Mouse (Mus musculus) 3T3-L1 (cell line): ENCODE measurements around the gene Plpp2.

Source experiments
- DNase-seq: peaks from one replicate; pipeline ENCODE4 v3.0.0-alpha.2; 2015; ENCODE audit warnings: low read depth, low spot score

Gene Plpp2

DNA sequence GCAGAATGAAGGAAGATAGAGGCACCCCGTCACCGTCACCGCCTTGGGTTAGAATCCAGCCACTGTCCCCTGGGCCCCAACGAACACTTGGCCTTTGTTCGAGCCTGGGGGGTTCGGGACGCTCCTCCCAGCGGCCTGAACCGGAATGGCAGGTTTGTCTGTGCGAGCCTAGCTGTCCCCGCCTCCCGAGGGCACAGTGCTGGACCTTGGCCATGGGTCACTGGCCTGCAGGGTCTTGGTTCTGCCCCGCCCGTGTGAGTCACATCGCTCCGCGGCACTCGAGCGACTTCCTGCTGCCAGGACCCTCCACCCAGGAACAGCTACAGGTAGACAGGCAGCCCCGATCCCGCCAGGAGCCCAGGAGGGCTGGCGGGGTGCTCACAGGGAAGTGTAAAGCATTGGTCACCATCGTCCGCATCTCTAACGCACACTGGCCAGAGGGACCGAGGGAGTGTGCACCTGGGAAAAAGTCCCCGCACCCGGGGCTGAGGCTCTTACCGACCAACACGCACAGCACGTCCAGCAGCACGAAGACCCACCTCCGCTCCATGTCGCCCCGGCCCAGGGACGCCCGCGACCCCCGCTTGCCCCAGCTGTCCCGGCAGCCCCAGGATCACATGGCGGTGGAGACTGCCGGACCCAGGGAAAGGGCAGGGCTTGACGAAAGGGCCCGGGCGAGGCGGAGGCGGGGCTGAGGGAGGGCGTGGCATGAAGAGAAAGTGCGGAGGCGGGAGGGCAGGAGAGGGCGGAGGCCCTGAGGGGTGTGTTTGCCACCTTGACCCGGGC lies at the start of gene Plpp2:
TSS of gene Plpp2 (minus strand) at position 671 of the 786 bp plus-strand sequence.
- peak; percentile 77 for DNase-seq

DNA sequence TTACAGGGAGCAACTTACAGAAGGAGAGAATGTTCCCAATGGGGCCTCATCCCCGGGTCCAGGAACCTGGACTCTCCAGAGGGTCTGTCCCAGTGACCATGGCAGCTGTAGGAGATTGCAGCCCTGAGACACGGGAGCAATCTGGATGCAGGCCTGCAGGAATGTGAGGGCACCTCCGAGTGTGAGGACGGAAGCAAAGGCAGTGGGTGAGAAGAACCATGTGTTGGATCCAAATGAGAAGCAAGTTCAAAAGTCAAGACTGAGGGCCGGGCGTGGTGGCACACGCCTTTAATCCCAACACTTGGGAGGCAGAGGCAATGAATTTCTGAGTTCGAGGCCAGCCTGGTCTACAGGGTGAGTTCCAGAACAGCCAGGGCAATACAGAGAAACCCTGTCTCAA lies 47.9 kb upstream of the Plpp2 start:
- DNase-seq = no peak

DNA sequence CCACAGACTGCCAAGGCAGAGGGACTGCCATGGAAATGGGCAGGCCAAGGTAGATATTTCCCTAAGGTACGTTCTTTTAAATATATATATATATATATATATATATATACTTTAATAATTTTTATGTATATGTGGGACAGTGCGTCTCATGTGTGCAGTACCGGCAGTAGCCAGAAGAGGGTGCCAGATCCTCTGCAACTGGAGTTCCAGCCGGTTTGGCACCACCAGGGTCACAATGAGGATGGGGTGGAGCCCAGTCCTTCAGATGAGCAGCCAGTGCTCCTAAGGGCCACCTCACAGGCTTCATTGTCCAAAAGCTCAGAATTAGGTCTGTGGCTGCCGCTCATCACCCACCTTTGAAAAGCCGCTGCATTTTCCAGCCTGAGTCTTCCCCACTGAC lies 47.2 kb upstream of the Plpp2 start:
- peak; percentile 58 for DNase-seq

DNA sequence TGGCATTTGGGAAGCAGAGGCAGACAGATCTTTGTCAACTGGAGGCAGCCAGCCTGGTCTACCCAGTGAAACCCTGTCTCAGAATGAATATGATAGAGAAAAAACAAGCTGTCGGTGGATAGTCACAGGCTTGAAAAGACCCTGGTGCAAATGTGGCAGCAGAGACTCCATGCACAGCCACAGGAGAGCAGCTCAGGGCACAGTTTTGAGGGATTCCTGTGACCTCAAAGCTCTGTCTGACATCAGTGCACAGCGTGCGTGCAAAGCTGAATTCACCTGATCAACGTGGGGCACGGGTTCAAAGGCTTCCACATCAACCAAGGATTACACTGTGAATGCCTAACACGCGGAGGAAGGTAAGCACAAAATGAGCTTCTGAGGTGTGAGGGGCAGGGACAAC lies 46.8 kb upstream of the Plpp2 start:
- no peak for DNase-seq

DNA sequence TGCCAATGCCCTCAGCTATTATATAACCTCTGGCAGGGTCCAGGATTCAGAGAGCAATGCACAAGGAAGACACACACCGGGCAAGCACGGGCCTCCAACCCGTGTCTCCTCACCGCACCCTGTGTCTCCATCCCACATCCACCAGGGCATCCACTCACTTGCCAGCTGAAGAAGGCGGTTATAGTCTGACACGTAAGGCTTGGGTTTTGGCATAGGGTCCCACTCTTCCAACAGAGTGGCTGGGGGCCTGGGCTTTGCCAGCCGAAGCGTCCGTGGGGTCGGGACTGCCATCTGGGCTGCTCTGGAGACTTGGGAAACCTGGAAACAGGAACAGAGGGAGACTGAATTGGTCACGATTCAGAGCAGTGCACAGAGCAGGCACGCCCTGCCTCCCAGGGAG lies 46.2 kb upstream of the Plpp2 start:
- DNase-seq = no peak

DNA sequence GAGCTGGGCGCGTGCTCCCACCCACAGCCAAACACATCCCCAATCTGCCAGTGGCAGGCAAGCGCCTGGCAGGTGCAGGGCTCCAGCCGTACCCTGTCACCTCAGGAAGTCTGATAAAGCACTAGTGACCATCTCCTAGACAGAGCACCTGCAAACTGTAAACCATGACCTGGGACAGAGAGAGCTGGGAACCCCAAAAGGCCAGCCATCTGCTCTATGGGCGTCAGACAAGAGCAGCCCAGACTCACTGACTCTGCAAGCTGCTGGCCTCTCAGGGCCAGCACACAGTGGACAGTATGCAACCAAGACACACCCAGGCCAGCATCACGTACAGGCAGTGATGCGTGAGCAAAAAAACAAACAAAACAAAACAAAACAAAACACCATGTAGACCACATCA lies 45.3 kb upstream of the Plpp2 start:
- DNase-seq = no peak

DNA sequence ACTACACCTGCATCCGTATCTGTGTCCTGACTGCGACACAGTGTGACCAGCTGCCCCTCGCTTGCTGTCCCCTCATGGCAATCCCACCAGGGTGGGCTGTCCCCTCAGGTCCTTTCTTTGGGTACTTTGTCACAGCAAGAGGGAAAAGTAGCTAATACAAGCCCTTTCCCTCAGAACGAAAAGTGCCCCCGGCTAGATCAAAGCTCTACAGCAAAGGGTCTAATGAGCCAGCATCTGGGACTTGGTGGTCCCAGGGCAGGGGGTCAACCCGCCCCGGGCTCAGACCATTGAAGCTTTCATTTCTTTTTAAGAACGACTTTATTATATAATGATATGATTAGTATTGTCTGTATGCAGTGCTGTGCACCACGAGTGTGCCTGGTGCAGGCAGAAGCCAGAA lies 44.7 kb upstream of the Plpp2 start:
- DNase-seq = no peak

DNA sequence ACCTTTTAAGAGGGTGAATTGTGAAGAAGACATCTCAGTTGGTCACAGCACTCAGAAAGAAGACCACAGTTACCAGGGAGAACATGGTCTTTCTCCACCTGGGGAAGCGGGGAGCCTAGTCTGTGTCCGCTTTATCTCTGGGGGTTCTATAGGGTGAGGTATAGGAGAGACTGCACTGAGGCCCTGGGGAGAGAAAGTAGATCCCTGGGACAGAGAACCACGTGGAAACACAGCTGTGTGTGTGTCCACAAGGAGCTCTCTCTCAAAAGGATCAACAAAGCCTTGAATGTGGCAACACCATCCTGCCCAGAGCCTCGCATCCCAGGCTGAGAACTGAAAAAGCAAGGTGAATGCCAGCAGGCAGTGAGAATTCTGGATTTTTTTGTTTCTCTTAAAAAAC lies 43.8 kb upstream of the Plpp2 start:
- DNase-seq = no peak

DNA sequence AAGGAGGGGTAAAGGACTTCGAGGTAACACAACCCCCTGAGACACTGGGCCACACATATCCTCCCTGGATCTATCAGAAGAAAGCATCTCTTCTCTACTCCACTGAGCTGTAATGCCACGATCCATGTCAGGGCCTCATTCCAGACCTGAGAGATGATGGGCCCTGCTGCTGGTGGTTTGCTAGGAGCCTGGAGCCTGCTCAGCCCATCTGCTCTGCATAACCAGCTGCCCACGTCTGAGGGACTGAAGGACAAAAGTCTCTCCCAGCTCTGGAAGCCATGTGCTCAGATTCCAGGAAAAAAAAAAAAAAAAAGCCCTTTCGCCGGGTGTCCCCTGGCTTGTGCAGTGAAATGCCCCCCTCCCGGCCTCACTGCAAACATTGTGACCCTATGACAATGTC lies 42.2 kb upstream of the Plpp2 start:
- DNase-seq = no peak

DNA sequence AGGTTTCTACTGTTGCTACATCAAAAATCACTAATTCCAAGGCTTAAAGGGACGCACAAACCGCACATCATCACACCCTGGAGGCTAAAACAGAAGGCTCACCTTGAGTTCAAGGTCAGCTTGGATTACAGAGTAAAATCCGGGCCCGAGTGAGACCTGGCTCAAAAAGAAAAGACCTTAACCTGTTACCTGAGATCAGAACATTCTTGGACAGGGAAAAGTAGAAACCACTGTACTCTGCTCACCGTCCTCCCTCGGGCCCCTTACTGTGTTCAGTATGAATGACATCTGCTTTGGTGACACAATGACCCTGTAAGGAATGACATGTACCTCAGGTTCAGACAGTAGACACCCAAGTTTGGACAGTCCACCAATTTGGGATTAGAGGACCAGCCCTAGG lies 41.2 kb upstream of the Plpp2 start:
- no peak for DNase-seq

DNA sequence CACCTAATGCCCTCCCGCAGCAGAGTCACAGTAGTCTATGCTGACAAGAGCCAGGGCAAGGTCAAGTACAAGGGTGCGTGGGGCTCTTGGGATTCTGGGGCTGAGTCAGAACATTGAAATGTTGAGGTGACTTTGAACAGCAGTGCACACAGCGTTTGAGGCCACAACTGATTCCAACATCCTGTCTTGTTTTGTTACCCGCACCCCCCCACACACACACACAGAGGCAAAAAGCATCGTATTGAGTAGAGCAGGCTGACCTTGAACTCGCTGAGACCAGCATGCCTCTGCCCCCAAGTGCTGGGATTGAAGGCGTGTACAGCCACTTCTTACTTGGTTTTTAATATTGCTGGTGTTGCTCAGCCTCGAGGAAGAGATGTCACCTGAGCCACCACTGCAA lies 40.8 kb upstream of the Plpp2 start:
- peak; percentile 25 for DNase-seq

DNA sequence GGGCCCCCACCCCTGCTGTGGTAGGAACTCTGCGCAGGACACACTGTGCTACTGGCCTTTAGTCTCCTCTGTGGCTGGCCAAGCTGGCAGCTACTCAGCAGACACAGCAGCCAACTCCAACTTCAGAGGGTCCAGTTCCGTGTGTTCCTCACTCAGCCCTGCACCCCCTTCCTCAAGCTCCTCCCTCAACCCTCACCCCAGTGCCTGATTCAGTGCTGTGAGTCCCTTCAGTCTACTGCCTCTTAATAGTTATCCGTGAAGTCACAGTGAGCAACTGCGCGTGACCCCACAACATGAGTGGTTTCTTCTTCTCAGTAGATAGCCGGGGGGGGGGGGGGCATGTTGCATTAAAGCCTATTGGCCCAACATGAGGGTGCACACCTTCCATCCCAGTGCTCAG lies 40.0 kb upstream of the Plpp2 start:
- DNase-seq = no peak

DNA sequence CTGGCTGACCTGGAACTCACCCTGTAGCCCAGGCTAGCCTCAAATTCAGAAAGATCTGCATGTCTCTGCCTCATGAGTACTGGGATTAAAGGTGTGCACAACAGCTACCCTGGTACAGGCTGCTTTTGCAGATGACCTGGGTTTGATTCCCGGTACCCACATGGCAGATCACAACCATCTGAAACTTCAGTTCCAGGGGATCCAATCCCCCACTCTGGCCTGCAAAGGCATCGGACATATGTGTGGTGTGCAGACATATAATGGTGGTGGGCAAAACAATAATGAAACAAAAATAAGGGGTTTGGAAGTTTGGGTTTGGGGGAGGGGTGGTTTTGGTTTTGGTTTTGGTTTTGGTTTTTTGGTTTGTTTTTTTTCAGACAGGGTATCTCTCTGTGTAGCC lies 37.7 kb upstream of the Plpp2 start:
- no peak for DNase-seq

DNA sequence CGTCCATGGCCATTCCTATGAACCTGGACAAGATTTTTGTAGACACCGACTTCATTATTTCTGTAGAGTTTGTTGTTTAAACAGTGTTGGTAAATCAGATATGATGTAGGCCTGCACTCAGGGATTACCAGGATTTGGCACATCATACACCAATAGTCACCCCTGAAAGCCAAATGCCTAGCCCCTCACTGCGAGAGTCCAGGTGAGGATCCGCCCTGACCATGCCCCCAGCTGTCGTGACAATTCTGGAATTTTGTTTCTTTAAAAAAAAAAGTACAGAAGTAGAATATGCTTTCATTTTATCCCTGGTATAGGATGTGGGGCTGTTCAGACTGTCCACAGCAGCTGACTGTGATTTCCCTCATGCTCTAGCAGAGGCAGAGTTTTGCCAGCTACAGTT lies 36.3 kb upstream of the Plpp2 start:
- no peak for DNase-seq

DNA sequence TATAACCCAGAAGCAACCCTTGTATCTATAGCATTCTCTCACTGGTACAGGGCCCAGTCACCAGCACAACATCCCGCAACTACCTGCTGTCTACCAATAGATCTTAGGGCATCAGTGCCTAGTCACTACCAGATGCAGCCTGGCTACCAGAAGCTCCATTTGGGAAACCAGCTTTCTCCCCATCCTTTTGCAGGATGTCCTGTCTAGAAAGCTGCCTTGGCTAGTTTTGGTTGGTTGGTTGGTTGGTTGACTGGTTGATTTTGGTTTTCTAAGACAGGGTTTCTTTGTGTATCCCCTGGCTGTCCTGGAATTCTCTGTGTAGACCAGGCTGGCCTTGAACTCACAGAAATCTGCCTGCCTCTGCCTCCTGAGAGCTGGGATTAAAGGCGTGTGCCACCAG lies 26.1 kb upstream of the Plpp2 start:
- no peak for DNase-seq

DNA sequence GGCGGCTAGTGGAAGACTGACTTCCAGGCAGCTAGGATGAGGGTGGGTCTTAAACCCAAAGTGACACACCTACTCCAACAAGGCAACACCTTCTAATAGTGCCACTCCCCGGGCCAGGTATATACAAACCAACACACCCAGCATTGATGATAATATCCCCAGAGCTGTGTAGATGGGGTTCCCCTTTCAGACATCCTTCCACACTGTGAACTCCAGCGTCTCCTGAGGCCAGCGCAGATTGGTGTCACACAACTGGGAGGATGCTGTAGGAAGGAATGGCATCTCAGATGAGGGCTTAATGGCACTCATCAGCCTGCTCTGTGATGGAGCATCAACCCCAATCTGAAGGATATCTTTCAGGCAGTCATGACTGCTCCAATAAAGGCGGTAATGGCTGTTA lies 23.9 kb upstream of the Plpp2 start:
- DNase-seq = no peak

DNA sequence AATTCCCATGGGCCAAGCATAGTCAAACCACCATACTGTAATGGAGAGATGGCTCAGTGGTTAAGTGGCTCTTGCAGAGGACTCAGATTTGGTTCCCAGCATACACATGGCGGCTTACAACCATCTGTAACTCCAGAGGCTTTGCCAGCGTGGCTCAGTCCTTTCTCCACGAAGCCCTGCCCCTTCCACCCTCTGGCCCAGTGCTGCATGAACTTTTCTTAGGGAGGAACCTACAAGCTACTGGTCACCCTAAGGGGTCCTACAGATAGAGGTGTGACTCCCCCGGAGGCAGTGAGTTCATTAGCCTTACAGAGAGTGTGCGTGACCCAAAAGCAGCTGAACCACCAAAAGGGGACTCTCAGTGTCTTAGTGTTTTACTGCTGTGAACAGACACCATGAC lies 23.4 kb upstream of the Plpp2 start:
- DNase-seq = no peak

DNA sequence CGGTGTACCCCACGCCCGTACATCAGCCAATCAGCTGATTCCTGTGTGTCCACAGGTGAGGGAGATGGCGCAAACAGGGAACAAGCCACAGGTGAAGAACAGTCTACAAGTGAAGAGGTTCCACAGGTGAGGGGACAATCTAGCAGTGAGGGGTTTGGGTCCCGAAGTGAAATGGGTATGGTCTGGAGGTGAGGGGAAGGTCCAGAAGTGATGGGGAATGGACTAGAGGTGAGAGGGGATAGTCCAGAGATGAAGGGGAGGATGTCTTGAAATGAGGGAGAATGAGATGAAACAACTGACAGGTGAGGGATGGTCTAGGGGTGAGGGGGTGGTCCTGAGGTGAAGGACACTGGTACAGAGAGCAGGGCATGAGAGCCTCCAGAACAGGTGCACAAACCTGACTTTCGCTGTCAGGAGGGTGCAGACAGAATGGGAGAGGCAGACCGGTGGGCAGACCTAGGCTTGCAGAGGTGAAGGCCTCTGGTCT lies 21.7 kb upstream of the Plpp2 start:
- DNase-seq = no peak

DNA sequence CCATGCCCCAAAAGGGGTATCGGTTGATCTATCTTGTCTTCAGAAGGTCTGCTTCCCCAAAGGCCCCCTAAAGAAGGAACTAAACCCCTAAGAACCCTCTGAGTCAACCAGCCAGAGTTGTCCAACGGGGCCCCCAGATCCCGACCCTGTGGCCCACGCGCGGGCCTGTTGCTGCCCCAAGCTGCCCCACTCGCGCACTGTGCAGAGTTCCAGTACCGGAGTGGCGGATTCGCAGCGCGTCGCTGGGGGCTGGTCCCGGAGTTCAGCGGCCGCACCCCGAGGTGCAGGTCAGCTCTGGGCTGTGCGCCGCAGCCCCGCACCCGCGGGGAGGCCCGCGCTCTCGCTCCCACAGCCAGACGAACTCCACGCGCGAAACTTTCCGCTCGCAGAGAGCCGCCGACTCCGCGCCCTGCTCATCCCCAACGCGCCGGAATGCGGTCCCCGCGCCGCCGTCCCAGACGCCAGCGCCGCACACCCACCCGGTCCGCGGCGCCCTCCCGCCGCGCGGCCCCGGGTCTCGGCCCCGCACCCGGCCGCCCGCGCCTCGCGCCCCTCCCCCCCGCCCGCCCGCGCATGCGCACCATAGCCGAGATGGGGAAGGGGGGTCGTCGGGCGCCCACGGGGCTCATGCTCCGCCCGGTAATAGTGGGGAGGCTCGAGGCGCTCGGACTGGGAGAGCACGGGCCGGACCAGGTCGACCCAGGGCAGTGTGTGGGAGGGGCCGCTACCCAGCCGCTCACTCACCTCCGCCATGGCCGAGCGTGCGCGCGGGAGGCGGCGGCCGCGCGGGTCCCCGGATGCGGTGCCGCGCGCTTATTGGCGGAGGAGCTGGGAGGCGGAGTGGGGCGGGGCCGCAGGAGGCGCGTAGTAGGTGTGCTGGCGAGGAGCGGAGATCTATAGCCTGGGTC lies 21.0 kb upstream of the Plpp2 start, which contains the start of gene Mier2:
TSS of gene Mier2 (minus strand) at position 870 of the 908 bp plus-strand sequence.
- peak; percentile 64 for DNase-seq

DNA sequence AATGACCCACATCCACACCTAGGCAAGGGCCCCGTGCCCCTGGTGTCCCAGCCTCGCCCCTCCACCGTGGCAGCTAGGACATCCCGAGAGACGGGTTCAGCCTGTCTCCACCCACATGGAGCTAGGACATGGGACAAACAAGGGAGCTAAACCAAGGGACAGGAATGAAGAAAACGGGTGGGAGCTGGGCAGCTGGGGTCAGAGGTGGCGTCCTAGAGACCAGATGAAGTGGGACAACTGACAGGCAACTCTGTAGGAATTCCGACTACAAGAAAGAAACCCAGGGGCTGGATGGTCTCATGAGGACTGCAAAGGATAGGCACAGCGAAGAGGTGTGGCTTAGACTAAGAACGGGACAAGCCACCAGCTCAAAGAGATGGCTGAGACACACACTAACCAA lies 20.1 kb upstream of the Plpp2 start:
- DNase-seq = peak; percentile 20

DNA sequence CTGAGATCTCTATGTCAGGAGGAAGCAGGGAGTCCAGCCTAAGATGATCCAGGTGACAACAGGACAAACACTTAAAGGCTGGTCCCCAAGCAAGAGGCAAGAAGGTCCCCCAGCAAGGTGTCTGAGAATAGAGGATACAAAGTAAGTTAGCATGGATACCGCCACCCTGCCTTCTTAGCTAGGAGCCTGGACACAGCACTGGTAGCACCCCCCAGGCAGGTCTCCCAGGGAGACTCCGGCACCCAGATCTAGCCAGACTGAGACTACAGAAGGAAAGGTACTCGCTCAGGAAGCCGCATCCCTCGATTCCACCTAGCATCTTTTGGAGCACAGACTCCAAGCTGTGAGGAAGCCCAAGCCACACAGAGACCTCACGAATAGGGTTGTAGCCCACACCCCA lies 19.6 kb upstream of the Plpp2 start:
- no peak for DNase-seq

DNA sequence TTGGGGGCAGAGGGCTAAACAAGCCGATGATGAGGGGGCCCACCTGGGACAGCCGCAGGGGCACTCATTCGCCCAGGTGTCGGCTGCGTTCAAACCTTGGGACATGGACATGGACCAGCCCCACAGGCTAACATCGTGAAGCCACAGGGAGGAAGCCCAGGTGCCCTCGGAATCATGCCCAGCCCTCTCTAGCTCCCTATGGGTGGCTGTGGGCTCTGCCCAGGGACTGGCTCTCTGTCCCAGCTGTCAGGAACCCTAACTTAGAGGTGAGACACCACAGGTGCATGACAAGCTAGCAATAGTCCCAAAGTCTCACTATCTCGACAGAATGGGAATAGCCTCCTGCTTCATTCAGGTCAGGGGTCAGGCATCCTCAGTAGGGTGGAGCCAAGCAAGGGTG lies 18.9 kb upstream of the Plpp2 start:
- no peak for DNase-seq

DNA sequence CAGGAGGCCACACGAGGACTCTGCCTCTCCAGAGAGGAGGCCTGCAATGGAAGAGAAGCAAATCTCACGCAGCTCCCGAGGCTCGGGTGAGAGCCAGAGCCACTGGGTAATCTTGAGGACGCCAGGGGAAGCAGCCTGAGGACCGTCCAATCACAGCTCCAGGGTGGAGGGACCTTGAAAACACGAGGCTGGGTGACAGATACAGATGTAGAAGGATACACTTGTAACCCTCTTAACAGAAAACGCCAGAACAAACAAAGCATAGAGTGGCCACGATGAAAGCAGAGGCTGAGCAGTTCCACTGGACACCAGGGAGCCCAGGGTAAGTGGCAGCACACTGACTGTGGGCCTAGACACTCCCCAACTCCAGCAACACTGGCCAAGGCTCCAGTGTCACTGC lies 16.8 kb upstream of the Plpp2 start:
- no peak for DNase-seq
